Mouse (Mus musculus): ENCODE measurements at regions not wholly inside any gene's neighbourhood (a gene's known extent, or its start where the extent isn't known, plus 50 kb on each side); places are given as distances from the start of the nearest gene placed in this dataset.

DNA sequence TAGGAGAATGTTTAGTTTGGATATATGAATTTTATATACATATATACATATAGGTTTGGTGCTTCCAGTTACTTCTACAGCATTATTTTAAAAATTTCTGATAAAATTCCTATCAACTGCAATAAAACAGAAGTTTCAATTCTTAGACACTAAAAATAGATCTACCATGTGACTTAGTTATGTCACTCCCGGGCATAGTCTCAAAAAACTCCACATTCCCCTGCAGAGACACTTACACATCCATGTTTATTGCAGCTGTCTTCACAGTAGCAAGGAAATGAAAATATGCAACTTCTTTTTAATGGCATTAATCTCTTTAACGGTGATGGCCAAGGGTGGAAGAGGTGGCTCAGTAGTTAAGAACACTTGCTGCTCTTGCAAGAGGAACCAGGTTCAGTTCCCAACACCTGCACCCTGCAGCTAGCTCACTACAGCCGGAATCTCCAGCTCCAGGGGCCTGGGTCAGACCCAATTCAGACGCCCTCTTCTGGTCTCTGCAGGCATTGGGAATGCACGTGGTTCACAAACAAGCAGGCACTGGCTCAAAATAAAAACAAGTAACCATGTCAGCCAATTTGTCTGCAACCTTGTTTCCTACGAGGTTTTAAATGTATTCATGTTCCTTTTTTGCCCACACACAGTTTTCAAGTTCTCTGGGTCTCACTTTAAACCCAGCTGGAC is 204.4 kb downstream of the Adra2a start:
- no peak for DNase-seq

DNA sequence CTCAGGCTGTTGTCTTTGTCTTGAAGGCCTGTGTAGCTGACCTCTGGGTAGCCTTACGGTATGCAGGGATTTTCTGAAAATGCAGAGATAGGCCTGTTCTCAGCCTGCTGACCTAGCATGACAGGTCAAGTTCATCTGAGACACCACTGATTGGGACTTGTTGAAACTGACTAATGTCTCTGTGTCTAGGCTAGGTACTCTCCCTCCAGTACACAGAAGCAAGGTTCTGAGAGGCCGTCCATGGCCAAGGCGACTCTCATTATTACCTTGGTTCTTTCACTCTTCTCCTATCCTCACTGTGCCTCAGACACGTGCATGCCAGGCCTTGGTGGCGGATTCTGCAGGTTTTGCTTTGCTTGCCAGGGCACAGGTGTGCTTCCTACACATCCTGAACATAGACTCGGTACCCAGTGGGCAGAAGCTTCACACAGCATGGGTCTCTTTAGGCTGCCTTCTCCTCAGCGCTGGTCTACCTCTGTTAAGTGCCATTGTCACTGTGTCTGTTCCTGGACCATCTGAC is 208.3 kb downstream of the Adra2a start:
- no peak for DNase-seq

DNA sequence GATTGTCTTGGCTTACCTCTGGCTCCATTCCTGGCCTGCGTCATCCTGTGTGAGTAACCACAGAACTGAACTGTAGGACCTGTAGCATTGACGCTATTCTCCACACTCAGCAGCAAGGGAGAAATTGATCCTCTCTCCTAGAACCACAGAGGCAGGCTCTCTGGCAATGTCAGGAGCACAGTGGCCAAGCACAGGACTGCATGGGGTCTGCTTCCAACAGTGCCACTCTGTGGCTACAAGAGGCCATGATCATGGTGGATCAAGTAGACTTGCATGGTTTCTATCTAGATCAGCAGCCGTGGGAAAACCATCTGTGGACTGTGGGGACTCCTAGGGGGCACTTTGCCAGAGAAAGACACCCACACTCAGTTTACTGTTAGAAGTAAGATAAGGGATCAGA is 213.9 kb downstream of the Adra2a start:
- DNase-seq: no peak

DNA sequence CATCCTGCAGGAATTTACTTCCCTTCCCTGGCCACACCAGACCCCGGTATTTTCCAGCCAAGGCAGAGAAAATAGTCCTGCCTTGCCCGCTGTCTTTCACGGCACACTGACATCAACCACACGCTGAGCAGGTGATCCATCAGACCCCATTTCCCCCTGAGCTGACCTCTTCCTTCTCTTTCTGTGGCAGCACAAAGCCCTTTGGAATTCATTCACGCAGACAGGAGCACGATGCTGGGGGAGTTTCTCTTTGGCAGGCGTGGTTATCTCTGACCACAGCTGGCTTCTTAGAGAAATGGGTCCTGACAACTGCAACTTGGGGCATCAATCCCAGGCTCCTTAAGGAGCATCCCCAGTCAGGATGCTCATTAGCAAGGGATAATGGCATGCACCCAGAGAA is 215.2 kb downstream of the Adra2a start:
- no peak for DNase-seq

DNA sequence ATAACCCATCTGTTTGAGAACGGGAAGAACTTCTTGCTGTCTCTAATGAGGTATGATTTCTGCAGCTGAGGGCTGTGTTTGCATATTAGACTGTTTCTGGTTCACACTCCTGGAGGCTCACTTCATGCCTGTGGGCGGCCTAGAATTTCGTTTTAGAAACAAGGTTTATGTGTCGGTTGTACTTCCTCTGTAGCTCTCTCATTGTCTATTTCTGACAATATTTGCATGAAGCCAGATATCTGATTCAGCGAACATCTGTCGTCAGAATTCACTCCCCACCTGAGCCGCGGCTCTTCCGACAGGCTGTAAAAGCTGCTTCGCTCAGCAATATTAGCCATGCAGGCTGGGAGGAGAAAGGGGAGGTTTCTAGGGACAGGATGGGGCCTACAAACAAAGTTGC is 233.4 kb downstream of the Adra2a start:
- no peak for DNase-seq

DNA sequence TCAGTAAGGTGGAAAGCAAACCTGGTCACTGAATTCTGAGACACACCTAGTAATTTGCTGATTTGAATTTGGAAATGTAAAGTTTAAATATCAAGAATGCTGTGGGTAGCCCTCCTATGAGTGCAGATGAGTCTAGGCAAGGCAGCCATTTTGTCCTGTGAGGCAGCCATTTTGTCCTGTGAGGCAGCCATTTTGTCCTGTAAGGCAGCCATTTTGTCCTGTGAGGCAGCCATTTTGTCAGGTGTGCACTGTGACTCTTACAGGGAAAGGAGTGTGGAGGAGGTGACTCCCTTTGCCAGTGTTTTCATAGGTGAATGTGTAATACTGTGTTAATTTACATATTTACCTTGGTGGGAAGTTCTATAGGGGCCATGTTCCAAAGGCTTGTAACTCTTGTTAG is 241.5 kb downstream of the Adra2a start:
- no peak for DNase-seq

DNA sequence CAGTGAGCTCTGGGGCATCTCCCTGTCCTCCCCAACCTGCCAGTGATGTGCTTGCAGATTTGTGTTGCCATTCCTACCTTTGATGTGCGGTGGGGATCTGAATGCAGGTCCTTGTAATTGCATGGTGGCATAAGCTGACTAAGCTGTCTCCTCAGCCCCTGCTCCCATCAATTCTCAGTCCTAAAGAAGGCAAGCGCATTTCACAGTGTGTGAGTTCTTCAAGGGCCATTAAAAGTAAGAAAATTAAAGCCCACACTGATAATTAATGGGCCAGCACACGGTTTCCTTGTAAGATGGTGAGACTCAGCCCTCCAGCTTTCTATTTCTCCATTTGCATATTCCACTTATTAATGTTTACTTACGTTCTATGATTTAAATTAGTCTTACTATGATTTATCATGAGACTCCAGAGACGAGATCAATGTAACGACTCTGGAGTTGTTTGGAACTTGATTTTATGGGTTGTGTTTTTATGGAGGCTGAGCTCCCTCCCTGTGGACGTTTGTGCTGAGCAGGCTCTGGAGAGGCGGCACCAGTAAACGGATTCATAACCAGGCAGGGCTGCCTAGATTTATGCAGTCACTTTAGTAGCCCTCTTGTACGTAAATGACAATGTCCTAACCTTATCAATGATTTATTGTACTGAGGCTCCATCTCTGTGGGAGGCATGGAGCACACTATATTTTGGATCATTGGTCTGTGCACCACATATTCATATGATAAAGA is 253.9 kb downstream of the Adra2a start:
- DNase-seq: no peak

DNA sequence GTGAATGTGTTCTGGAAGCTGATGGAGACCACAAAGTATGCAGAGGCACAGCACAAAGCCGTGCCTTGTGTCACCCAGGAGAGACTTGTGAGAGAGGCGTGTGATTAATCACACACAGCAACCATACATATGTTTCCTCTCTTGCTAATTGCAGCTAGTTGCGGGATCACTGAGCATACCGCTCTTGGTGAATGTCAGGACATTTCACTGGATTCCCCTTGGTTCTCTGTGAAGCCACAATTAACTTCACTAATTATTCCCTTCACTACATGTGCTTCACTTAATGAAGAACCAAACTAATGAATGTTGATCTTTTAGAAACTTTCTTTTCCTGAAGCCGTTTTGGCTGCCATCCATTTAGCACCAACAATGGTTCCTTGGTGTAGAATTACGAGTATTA is 267.3 kb downstream of the Adra2a start:
- no peak for DNase-seq

DNA sequence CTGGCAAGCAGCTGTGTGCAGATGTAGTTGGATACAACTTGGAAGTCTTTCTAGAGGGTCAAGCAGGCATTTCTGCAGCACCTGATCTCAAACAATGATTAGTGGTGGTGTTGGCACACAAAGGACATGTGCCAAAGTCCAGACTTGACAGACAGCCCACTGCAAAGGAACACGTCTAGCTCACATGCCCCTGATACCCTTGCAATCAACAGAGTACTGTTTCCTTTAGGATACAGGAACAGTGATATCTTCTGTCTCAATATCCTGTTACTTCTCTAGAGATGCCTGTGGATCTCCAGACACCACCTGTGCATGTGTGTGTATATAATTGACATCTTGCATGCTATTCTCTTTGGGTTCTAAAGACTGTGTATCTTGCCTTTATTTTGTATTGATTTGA is 267.8 kb downstream of the Adra2a start:
- DNase-seq: no peak

DNA sequence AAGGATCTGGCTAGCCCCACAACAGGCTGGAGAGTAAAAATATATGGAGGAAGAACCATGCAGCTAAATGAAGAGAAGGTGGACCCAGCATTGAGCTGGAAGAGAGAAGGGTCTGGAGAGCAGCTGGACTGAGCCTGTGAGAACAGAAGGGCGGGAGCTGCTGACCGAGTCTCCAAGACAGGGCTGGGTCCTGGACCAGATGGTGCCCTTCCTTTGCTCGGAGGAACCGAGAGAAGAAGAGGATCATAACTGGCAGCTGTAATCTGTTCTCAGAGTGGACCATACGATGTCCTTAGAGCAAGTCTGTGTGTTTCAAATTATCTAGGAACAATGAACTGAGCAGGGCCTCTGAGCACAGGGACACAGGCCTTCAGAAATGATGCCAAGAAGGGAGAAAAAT is 279.3 kb downstream of the Adra2a start:
- DNase-seq: no peak

DNA sequence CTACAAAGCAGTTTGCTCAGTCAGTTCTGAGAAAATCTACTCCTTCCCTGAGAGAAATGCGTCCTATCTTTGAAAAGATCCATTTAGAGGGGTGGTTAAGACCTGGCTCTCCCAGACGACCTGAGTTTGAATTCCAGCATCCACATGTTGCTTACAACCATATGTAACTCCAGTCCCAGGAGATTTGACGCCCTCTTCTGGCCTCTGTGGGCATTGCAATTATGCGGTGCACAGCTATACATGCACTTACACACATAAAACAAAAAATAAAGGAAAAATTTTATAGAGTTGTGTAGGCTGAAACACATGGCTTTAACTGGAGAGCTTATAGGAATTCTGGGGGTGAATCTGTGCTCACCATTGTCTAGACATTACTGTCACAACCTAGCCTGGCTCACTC is 281.0 kb downstream of the Adra2a start:
- no peak for DNase-seq

DNA sequence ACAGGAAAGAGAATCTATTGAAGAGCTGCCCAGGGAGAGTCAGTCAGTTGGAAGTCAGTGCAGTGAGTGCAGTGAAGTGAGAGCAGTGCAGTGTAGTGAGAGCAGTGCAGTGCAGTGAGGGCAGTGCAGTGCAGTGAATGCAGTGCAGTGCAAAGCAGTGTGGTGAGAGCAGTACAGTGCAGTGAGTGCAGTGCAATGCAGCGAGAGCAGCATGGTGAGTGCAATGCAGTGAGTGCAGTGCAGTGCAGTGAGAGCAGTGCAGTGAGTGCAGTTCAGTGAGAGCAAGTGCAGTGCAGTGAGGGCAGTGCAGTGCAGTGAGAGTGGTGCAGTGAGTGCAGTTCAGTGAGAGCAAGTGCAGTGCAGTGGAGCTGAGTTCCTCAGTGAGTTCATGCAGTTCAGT is 288.2 kb downstream of the Adra2a start:
- DNase-seq: no peak

DNA sequence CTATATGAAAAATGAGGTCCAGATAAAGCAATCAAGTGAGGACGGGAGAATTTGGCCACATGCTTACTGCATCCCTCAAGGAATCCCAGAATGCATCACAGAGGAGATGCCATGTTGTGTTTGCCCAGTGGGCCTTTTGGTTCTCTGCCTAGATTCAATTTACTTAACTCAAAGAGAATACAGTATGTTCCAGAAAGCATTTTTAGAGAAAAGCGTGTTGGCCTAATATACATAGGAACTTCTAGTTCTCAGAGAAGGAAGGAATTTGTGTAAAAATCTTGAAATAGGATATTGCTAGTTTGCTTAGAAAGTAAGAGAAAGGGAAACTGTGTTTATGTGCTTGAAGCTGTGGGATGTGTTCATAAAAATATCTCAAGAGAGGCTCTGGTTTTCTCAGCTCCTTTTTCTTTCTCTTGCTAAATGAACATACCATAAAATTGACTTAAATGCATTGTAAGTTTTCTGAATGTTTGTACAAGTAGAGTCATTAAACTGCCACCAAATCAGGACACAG is 296.9 kb downstream of the Adra2a start:
- no peak for DNase-seq

DNA sequence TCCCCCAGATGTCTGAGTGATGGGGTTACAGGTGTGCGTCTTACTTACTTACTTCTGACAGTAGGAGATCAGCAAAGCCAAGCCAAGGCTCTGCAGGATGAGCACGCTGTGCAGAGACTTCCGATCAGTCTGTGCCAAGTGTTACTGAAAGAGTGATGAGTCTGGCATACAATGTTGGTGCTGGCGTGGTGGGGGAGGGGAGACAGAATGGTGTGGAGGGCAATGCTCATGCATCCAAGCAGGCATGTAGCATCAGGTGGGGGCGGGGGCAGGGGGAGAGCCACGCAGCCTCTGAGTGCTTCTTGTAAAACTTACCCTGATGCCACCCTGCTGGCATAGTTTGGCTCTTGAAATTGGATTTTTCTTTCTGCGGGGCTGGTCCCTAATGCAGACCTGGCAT is 315.8 kb downstream of the Adra2a start:
- DNase-seq: no peak

DNA sequence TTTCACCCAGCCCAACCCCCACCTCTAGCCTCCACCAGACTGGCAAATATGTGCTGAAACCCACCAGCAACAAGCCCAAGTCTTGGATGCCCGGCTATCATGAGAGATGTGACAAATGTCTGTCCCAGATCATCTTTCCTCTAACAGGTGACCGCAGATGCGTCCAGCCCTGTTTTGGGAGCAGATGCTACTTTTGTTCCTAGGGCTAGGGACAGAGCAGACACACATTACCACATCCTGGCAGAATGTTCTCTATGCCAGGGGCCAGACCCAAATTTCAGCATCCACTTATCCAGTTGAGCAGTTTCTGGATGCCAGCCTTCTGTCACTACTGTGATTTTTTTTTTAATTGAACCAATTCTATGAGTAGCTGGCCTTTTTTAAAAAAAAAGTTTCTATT is 316.7 kb downstream of the Adra2a start:
- DNase-seq: no peak

DNA sequence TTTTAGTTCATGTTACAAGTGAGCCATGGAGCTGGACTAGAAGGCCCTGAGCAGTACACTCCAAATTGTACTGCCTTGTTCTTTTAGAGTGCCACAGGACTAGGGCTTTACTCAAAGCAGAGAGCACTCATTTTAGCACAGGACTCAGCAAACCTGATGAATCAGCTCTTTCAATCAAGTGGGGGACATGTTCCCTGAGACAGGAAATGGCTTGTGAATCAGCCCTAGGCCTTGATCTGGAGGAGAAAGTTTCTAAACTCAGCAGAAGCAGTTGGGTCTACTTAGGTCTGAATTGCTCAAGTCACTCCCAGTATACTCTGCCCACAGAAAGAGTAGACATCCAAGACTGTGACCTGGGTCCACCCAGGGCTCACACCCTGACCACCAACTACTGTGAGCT is 341.1 kb downstream of the Adra2a start:
- no peak for DNase-seq

DNA sequence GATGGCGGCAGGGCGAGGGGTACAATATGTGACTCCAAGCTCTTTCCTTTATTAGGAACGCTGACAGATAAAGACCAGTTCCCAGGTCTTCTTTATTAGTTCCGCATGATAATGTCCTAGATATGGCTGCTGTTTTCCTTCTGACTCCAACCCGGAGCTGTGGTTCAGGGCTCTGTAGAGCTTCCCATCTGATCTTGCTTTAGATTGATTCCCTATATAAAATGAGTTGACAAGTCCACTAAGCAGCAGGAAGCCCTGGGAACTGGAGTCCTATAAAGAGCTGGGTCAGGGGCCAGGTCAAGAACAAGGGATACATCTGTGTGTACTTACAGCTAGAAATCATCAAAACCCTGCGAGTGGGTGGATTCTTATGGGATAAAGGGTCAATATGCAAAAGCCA is 347.5 kb downstream of the Adra2a start:
- DNase-seq: no peak

DNA sequence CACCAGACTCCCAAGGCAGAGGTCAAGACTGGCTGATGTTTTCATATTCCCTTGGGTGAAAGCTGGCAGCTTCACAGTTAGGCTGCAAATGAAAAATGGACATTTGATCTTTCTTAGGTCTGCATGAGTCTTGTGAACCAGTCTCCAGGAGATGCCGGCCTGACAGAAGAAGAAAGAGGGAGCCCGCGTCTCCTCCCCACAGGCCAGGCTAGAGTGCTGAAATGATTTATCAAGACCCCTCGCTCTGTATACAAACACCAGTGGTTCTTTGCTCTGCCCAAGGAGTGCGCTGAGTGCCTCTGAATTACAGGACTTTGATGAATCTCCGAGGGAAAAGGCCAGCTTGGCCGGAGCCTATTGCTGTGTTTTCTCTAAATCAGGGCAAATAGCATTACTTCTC is 355.7 kb downstream of the Adra2a start:
- no peak for DNase-seq

DNA sequence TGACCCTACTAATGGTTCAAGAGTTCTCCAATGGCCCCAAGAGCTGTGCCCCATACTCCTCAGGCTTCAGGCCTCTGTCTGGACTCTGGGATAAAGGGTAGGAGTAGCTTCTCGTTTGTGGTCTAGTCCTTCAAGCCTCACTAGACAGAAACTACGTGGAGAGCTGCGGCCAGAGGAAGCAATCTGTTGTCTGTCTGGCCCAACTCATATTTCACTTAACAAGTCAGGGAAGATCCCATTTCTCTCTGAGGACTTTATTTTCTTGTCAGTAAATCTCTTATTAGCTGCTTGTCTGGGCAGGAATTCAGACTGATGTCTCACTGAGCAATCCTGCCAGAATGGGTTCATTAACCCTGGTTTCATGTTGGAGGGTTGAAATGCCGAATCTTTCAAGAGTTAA is 364.0 kb downstream of the Adra2a start:
- DNase-seq: no peak

DNA sequence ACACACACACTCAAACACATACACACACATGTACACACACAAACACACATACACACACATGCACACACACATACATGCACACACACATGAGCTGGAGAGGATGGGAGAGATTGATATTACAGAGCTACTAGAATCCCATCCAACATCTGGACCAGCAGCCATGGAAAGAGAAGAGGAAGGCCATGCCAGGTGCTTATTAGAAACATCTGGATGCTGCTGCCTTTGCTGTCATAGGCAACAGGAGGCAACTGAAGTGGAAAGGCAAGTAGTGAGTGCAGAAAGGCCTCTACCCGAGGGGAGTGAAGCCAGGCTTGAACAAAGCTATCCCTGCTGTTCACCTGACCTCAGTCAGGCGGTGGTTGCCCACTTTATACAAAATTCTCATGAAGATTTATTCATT is 385.1 kb downstream of the Adra2a start:
- DNase-seq: no peak

DNA sequence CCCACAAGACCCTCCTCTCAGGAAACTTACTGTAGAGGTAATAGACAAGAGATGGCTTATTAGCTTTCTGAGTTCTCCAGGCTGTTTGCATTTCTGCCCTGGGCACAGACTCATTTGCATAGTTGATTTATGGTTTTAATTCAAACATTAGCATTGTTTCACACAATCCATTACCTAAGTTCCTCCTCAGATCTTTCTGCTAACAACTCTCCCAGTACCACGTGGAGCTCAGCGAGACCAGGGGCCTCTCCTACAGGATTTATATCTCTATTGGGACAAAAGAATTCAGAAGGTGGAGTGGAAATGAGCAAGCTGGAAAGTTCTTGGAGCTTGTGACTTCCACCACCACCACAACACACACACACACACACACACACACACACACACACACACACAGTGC is 396.8 kb downstream of the Adra2a start:
- DNase-seq: no peak

DNA sequence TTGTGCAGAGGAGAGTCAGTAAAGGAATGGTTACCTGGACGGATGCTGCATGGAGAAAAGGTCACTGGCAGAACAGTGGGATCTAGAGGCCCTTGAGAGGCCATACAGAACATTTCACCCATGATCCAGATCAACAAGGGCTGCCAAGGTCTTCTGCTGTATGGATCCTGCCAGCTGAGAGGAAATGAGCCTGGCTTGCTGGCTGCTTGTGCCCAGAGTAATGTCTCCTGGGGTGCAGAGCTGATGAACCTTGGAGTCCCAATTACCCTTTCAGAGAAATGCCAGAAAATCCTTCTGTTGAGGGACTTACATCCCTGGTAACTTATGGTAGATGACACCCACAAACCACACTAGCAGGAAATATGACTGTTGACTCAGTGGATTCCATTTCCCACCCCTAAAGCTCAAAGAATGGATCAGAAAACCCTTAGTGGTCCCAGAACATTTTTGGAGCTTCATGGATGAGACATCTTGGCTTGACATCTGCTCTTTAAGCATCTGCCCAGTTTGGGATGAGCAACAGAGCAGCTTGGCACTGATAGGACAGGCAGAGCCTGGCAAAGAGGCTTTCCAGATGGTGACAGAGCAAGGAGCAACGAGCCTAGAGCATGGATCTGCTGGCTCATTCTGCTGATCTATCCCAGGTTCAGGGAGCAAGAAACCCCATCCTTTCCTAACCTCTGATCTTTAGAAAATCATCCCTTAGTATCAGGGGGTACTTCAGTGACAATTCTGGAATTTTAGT is 416.6 kb downstream of the Adra2a start:
- peak in 1 of 2 experiments; percentile 24 for DNase-seq

DNA sequence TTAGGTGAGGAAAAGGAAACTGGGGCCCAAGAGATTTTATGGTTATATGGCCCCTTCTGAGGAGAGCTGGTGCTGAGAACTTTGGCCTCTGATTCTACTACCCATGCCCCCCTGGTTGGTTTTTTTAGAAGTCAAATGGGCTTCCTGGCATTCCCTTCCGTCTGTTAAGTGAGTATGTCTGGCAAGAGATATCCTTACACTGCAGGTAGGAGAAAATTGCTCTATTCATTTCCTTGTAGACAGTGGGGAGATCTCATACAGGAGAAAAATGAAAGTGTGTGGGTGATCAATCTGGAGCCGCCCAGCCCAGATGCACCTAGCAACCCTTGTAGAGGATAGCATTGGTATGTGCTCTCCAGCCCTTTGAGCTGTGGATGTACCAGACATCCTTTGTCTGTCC is 418.5 kb downstream of the Adra2a start:
- DNase-seq: no peak

All from layer of hippocampus, postnatal 36 days (tissue).